Mouse (Mus musculus): ENCODE data around the gene Rnf144b.

DNA sequence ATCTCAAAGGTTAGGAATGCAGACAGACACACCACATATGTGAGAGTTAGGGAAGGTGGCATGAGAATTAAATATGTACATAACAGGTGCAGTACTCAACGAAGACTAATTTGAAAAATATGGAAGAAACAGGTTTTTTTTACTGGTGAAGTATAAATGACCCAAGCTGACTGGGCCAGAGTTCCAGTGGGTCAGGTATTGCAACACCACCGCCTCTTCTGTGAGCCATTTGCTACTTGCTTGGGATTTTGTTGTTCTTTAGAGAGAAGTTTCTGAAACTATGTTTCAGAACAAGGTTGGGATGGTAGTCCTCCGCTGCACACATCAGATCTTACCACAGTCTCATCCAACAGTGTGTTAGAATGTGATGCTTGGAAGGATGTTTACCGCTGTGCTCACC lies 65.4 kb downstream of the Rnf144b start:
- TF ChIP-seq POLR2AphosphoS5 (IDR thresholded peaks at IDR 0.05; ENCODE audit: insufficient replicate concordance, low read depth, low read length), result no peak
- no peak for TF ChIP-seq CTCF (IDR thresholded peaks at IDR 0.05; ENCODE audit: low read depth, low read length)
- TF ChIP-seq TAL1 (conservative IDR thresholded peaks at IDR 0.05; ENCODE audit: low read depth, low read length), result no peak
- no peak for TF ChIP-seq GATA2 (IDR thresholded peaks at IDR 0.05; ENCODE audit: borderline replicate concordance, low read depth, low read length)
